Mouse (Mus musculus) forebrain, embryonic 14.5 days (tissue): ENCODE results near the gene Btbd2. TPM values are rescaled to one million over a fixed set of nuclear protein-coding genes. Genes with fewer than 3 reads are reported as not detected.

Experiments
- ATAC-seq: fragments of 200-750 bp; cut with Nextera tagmentation; 2 replicates; pipeline ENCODE4 v1.8.0; 2017; ENCODE audit warnings: mild to moderate bottlenecking, moderate library complexity
- DNase-seq: peaks from one replicate; pipeline ENCODE4 v3.0.0-alpha.2; 2015; ENCODE audit warnings: low spot score
- H3K27ac ChIP-seq: fragments of 300-500 bp; sonication (generic); 2 replicates; pipeline ENCODE4 v1.5.1; 2014; ENCODE audit warnings: low read depth, mild to moderate bottlenecking, control low read depth, low read length, moderate library complexity
- H3K27me3 ChIP-seq: fragments of 300-500 bp; sonication (generic); replicated peaks from 2 replicates; pipeline ENCODE4 v1.6.1; 2014; ENCODE audit warnings: low read length, control low read depth, mixed read lengths; ENCODE audit not compliant: control insufficient read depth, insufficient read depth
- H3K36me3 ChIP-seq: fragments of 300-500 bp; sonication (generic); 2 replicates; pipeline ENCODE4 v1.6.1; 2014; ENCODE audit warnings: low read length, control low read depth; ENCODE audit not compliant: control insufficient read depth, insufficient read depth
- H3K4me1 ChIP-seq: fragments of 300-500 bp; sonication (generic); 2 replicates; pipeline ENCODE4 v1.6.1; 2014; ENCODE audit warnings: antibody characterized with exemption, low read length, control low read depth; ENCODE audit not compliant: control insufficient read depth, insufficient read depth
- H3K4me2 ChIP-seq: fragments of 300-500 bp; sonication (generic); 2 replicates; pipeline ENCODE4 v1.6.1; 2014; ENCODE audit warnings: mild to moderate bottlenecking, control low read depth, low read length
- H3K4me3 ChIP-seq: fragments of 300-500 bp; sonication (generic); 2 replicates; pipeline ENCODE4 v1.5.1; 2014; ENCODE audit warnings: low read depth, low read length, control low read depth
- H3K9ac ChIP-seq: fragments of 300-500 bp; sonication (generic); 2 replicates; pipeline ENCODE4 v1.6.1; 2014; ENCODE audit warnings: mild to moderate bottlenecking, low read length, control low read depth, moderate library complexity
- H3K9me3 ChIP-seq: fragments of 300-500 bp; sonication (generic); replicated peaks from 2 replicates; pipeline ENCODE4 v1.6.1; 2016; ENCODE audit warnings: low read length, control low read depth, mixed read lengths; ENCODE audit not compliant: control insufficient read depth
- WGBS: fragments of 180-500 bp; shearing (Covaris S2); extraction: QIAGEN DNeasy Blood & Tissue Kit; methylation state at CpG from one replicate; pipeline ENCODE4 v1.1.7; 2014; 5-methylcytosine and 5-hydroxymethylcytosine counted together
- microRNA-seq: library from miRNA; unstranded; fragments of <30 nt; microRNA quantifications from one replicate; pipeline ENCODE4, GENCODE M21; 2016
- polyA plus RNA-seq: library from polyadenylated mRNA; unstranded; fragments of >200 nt; fragmentation: Nextera tagmentation; extraction: Ambion mirVana; gene quantifications from 2 replicates; pipeline ENCODE4 v1.2.1, GENCODE M21; 2014

Gene Btbd2
- polyA plus RNA-seq, 1 experiment from 2014 or later, result 42.6 TPM

- Histone ChIP-seq H3K4me3 (peak overlapping the region; percentile 59), H3K9me3 (no peaks in the 10 kb centered on the region), H3K4me1 (peaks cover 14% of the 10 kb centered on the region), H3K9ac (peak overlapping the region; percentile 69), H3K4me2 (peak overlapping the region; percentile 89), H3K27ac (peak overlapping the region; percentile 73), H3K27me3 (no peaks in the 10 kb centered on the region), H3K36me3 (peaks cover 23% of the 10 kb centered on the region)
- WGBS, result 38% methylated on average over 7 of the region's 7 CpGs
- DNase-seq, result no peak
- no peak for ATAC-seq
Measured at GRCm38 (mm10) chr10:80603364-80603763, 53.5 kb downstream of the Btbd2 start.

GRCm38 (mm10) chr10:80602698-80603325 is 54.1 kb downstream of the Btbd2 start, which contains the start of the genes Scamp4 and Adat3:
TSS of gene Scamp4 (plus strand) at chr10:80602872.
TSS of gene Adat3 (plus strand) at chr10:80602880.
- Histone ChIP-seq H3K4me2 (peak within 1 kb of the TSS; percentile 89), H3K9me3 (no peaks in the 10 kb centered on the region), H3K36me3 (peaks cover 17% of the 10 kb centered on the region), H3K4me3 (peak within 1 kb of the TSS; percentile 59), H3K4me1 (peaks cover 14% of the 10 kb centered on the region), H3K9ac (peak within 1 kb of the TSS; percentile 69), H3K27ac (peak within 1 kb of the TSS; percentile 73), H3K27me3 (no peaks in the 10 kb centered on the region)
- under 1% methylated on average over 54 of the region's 54 CpGs for WGBS
- DNase-seq (peak; percentile 98), ATAC-seq (peak; percentile 98)

GRCm38 (mm10) chr10:80596318-80596717 is 60.6 kb downstream of the Btbd2 start:
- H3K36me3 ChIP-seq, result no peaks in the 10 kb centered on the region
- 47% methylated on average over 4 of the region's 4 CpGs for WGBS
- H3K27ac ChIP-seq, result no peak overlapping the region
- no peak overlapping the region for H3K9ac ChIP-seq
- no peaks in the 10 kb centered on the region for H3K9me3 ChIP-seq
- no peak overlapping the region for H3K4me3 ChIP-seq
- no peaks in the 10 kb centered on the region for H3K27me3 ChIP-seq
- no peak overlapping the region for H3K4me2 ChIP-seq
- no peak for DNase-seq
- ATAC-seq, result no peak
- H3K4me1 ChIP-seq, result no peaks in the 10 kb centered on the region

Small RNA genes within 50 kb of the gene (microRNA-seq; reads per million reads assigned to microRNA genes)
- gene Mir6912, result not detected

Other genes with a start within 250 kb of the Btbd2 start
- 64.4 and 73.5 TPM in 2 replicates for gene Tcf3, start 223.4 kb downstream of the Btbd2 start, polyA plus RNA-seq
- gene Onecut3, start 162.2 kb downstream of the Btbd2 start, polyA plus RNA-seq, result 0.28 and 0.34 TPM in 2 replicates
- gene Atp8b3, start 117.9 kb downstream of the Btbd2 start, polyA plus RNA-seq, result 0.30 and 0.33 TPM in 2 replicates
- 22.3 and 28.8 TPM in 2 replicates for gene Rexo1, start 95.5 kb downstream of the Btbd2 start, polyA plus RNA-seq
- 6.2 and 6.6 TPM in 2 replicates for gene Klf16, start 79.8 kb downstream of the Btbd2 start, polyA plus RNA-seq
- gene Abhd17a, start 66.7 kb downstream of the Btbd2 start, polyA plus RNA-seq, result 118 and 126 TPM in 2 replicates
- 57.7 and 61.9 TPM in 2 replicates for gene Scamp4, start 54.2 kb downstream of the Btbd2 start, polyA plus RNA-seq
- gene Adat3, start 54.2 kb downstream of the Btbd2 start, polyA plus RNA-seq, result 3.6 and 7.4 TPM in 2 replicates
- gene Gm49322, start 51.0 kb downstream of the Btbd2 start, polyA plus RNA-seq, result 1.1 and 1.6 TPM in 2 replicates
- gene Csnk1g2, start 34.2 kb downstream of the Btbd2 start, polyA plus RNA-seq, result 35.9 and 49.2 TPM in 2 replicates
- gene Mknk2, start 21.0 kb upstream of the Btbd2 start, polyA plus RNA-seq, result 43.1 and 49.1 TPM in 2 replicates
- 35.7 and 37.2 TPM in 2 replicates for gene Mob3a, start 44.9 kb upstream of the Btbd2 start, polyA plus RNA-seq
- 16.0 and 21.5 TPM in 2 replicates for gene Izumo4, start 45.1 kb upstream of the Btbd2 start, polyA plus RNA-seq
- gene Ap3d1, start 85.2 kb upstream of the Btbd2 start, polyA plus RNA-seq, result 81.0 and 99.5 TPM in 2 replicates
- gene Dot1l, start 98.1 kb upstream of the Btbd2 start, polyA plus RNA-seq, result 13.6 and 19.3 TPM in 2 replicates
- gene Sf3a2, start 141.1 kb upstream of the Btbd2 start, polyA plus RNA-seq, result 66.6 and 71.7 TPM in 2 replicates
- gene Plekhj1, start 141.6 kb upstream of the Btbd2 start, polyA plus RNA-seq, result 140 and 143 TPM in 2 replicates
- gene Amh, start 148.2 kb upstream of the Btbd2 start, polyA plus RNA-seq, result 0.10 TPM in 1 of 2 replicates, not detected in the other
- gene Jsrp1, start 156.4 kb upstream of the Btbd2 start, polyA plus RNA-seq, result 0.30 and 0.31 TPM in 2 replicates
- gene Oaz1, start 169.6 kb upstream of the Btbd2 start, polyA plus RNA-seq, result 1,568 and 1,701 TPM in 2 replicates
- gene Lingo3, start 187.0 kb upstream of the Btbd2 start, polyA plus RNA-seq, result 2.7 and 4.7 TPM in 2 replicates
- 265 and 372 TPM in 2 replicates for gene Lsm7, start 198.1 kb upstream of the Btbd2 start, polyA plus RNA-seq
- 30.4 and 44.6 TPM in 2 replicates for gene Sppl2b, start 198.2 kb upstream of the Btbd2 start, polyA plus RNA-seq
- gene Tmprss9, start 214.8 kb upstream of the Btbd2 start, polyA plus RNA-seq, result 0.10 and 0.13 TPM in 2 replicates
- 355 and 398 TPM in 2 replicates for gene Timm13, start 243.9 kb upstream of the Btbd2 start, polyA plus RNA-seq